10 mouse cellular contexts compared by ENCODE assay signal in genomic region chr6:97405311-97405710, GRCm38 (mm10).
DNase-seq lines count a peak whose midpoint lies in the region; ATAC-seq lines count a peak whose summit lies in the region.
"Had no signal": no experiment of that assay in that cellular context is flagged by ENCODE, and none has a peak within 500 bp of the region (broad histone marks: within the 10 kb centered on the region; RNA-seq: fewer than 3 reads in every experiment).

No protein-coding gene starts in this region.

- peaks cover 15% of the 10 kb centered on the region; the same call in 1 of the 2 replicates for H3K4me1 ChIP-seq in limb, embryonic 12.5 days (replicated peaks)
- H3K4me1 ChIP-seq: embryonic facial prominence, embryonic 15.5 days had no signal

- H3K9me3 ChIP-seq in limb, embryonic 12.5 days: no peaks in the 10 kb centered on the region
- H3K9me3 ChIP-seq: embryonic facial prominence, embryonic 15.5 days; midbrain, embryonic 12.5 days had no signal

- no peak overlapping the region for H3K4me3 ChIP-seq in limb, embryonic 12.5 days (replicated peaks)
- H3K4me3 ChIP-seq: embryonic facial prominence, embryonic 15.5 days; midbrain, embryonic 12.5 days had no signal

- H3K27ac ChIP-seq in limb, embryonic 12.5 days: 0 out of 2 replicates have a peak overlapping the region, but pooled peaks have one; percentile 23
- H3K27ac ChIP-seq: embryonic facial prominence, embryonic 15.5 days; midbrain, embryonic 12.5 days had no signal

- intact Hi-C loops in left cerebral cortex, postnatal 10 days (cut with DNase I): no loop called here

- no peak for ATAC-seq in limb, embryonic 12.5 days (ENCODE audit: insufficient number of reproducible peaks, insufficient read depth, low FRiP score, low TSS enrichment, low read depth)

- no peaks in the 10 kb centered on the region for H3K27me3 ChIP-seq in limb, embryonic 12.5 days
- H3K27me3 ChIP-seq: embryonic facial prominence, embryonic 15.5 days; midbrain, embryonic 12.5 days had no signal

- no peak overlapping the region for H3K4me2 ChIP-seq in limb, embryonic 12.5 days
- H3K4me2 ChIP-seq: embryonic facial prominence, embryonic 15.5 days; midbrain, embryonic 12.5 days had no signal

- DNase-seq in cerebellum, adult 9-11 months: peak; percentile 5
- DNase-seq in cerebellum, adult 9-10 months: no peak
- peak; percentile 26 for DNase-seq in right cerebral cortex, adult 18-20 months
- no peak for DNase-seq in right cerebral cortex, postnatal 14 days
- DNase-seq in yolk sac, embryonic 10.5 days (ENCODE audit: low spot score): no peak
- no peak for DNase-seq in gastrocnemius, postnatal 4 days (ENCODE audit: low spot score in 2 of 2)
- DNase-seq in left cerebral cortex, postnatal 10 days (ENCODE audit: extremely low spot score in 1 of 2, low spot score in 2 of 2): no peak

- H3K9ac ChIP-seq in limb, embryonic 12.5 days (replicated peaks): no peak overlapping the region
- H3K9ac ChIP-seq: embryonic facial prominence, embryonic 15.5 days; midbrain, embryonic 12.5 days had no signal

- no peaks in the 10 kb centered on the region for H3K36me3 ChIP-seq in limb, embryonic 12.5 days
- H3K36me3 ChIP-seq: embryonic facial prominence, embryonic 15.5 days; midbrain, embryonic 12.5 days had no signal

- whole genome bisulfite sequencing in limb, embryonic 12.5 days: 8% methylated on average over 7 of the region's 7 CpGs

Comparison
In these comparisons a context has a peak if more than half of its experiments do, and no peak if none do; other contexts are left out.
1. DNase-seq: peak in cerebellum, adult 9-11 months (single experiment) and right cerebral cortex, adult 18-20 months (single experiment); none in cerebellum, adult 9-10 months (single experiment), right cerebral cortex, postnatal 14 days (single experiment), yolk sac, embryonic 10.5 days (single experiment), gastrocnemius, postnatal 4 days (0 of 2) and left cerebral cortex, postnatal 10 days (0 of 2).